Mouse (Mus musculus) intestine, embryonic 14.5 days (tissue): ENCODE measurements around the gene Mfsd2a. TPM values are rescaled to one million over a fixed set of nuclear protein-coding genes. Genes with fewer than 3 reads are reported as not detected.
A peak's percentile ranks its signal among the peaks of the same experiment; 100 is the strongest.

Experiments
- ATAC-seq: fragments of 200-750 bp; cut with Nextera tagmentation; replicated peaks from 2 replicates; pipeline ENCODE4 v1.8.0; 2017; ENCODE audit warnings: low read depth, moderate number of reproducible peaks, moderate TSS enrichment, moderate library complexity; ENCODE audit not compliant: low FRiP score, low TSS enrichment
- DNase-seq: peaks from one replicate; pipeline ENCODE4 v3.0.0-alpha.2; 2018; ENCODE audit warnings: low spot score
- H3K27ac ChIP-seq: fragments of 300-500 bp; sonication (generic); 2 replicates; pipeline ENCODE4 v1.5.1; 2014; ENCODE audit warnings: low read depth, mild to moderate bottlenecking, control low read depth
- H3K27me3 ChIP-seq: fragments of 300-500 bp; sonication (generic); replicated peaks from 2 replicates; pipeline ENCODE4 v1.6.1; 2014; ENCODE audit warnings: low read length, control low read depth; ENCODE audit not compliant: control insufficient read depth, insufficient read depth
- H3K36me3 ChIP-seq: fragments of 300-500 bp; sonication (generic); 2 replicates; pipeline ENCODE4 v1.6.1; 2014; ENCODE audit warnings: low read length, control low read depth; ENCODE audit not compliant: control insufficient read depth, insufficient read depth
- H3K4me1 ChIP-seq: fragments of 300-500 bp; sonication (generic); replicated peaks from 2 replicates; pipeline ENCODE4 v1.6.1; 2014; ENCODE audit warnings: low read length, control low read depth, mixed read lengths; ENCODE audit not compliant: control insufficient read depth, insufficient read depth
- H3K4me2 ChIP-seq: fragments of 300-500 bp; sonication (generic); 2 replicates; pipeline ENCODE4 v1.6.1; 2014; ENCODE audit warnings: low read length
- H3K4me3 ChIP-seq: fragments of 300-500 bp; sonication (generic); 2 replicates; pipeline ENCODE4 v1.5.1; 2014; ENCODE audit warnings: low read depth, low read length, control low read depth, mixed read lengths
- H3K9ac ChIP-seq: fragments of 300-500 bp; sonication (generic); 2 replicates; pipeline ENCODE4 v1.6.1; 2014; ENCODE audit warnings: mild to moderate bottlenecking, low read length
- H3K9me3 ChIP-seq: fragments of 300-500 bp; sonication (generic); 2 replicates; pipeline ENCODE4 v1.6.1; 2016; ENCODE audit warnings: low read length, control low read depth; ENCODE audit not compliant: control insufficient read depth
- WGBS: fragments of 180-500 bp; shearing (Covaris S2); extraction: QIAGEN DNeasy Blood & Tissue Kit; methylation state at CpG from one replicate; pipeline ENCODE4 v1.1.7; 2014; 5-methylcytosine and 5-hydroxymethylcytosine counted together
- polyA plus RNA-seq: library from polyadenylated mRNA; unstranded; fragments of >200 nt; fragmentation: Nextera tagmentation; extraction: Ambion mirVana; gene quantifications from 2 replicates; pipeline ENCODE4 v1.2.1, GENCODE M21; 2014

Gene Mfsd2a
- polyA plus RNA-seq, 1 experiment from 2014 or later: 2.1 TPM

DNA sequence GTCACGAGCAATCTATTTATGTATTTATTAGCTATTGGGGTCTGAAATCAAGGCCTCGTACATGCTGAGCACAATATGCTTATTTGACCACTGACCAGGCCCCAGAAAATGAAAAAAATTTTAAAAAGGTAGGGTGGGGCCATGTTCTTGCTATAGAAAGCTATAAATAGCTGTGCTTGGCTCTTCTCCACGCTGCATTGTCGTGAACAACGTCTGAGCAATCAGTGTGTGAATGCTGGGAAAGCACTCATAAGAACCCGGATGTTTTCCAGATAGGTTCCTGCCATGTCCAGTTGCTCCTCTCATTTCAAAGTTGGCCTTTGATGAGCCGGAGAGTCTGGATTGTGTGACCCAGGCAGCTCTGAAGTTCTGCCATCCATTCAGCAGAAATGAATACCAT, 46.8 kb downstream of the Mfsd2a start:
- Histone ChIP-seq H3K9ac (no peak overlapping the region), H3K27me3 (no peaks in the 10 kb centered on the region), H3K4me3 (no peak overlapping the region), H3K36me3 (no peaks in the 10 kb centered on the region), H3K4me2 (no peak overlapping the region), H3K27ac (no peak overlapping the region), H3K9me3 (no peaks in the 10 kb centered on the region), H3K4me1 (no peaks in the 10 kb centered on the region)
- 60% methylated on average over 7 of the region's 7 CpGs for WGBS
- ATAC-seq (no peak), DNase-seq (no peak)

DNA sequence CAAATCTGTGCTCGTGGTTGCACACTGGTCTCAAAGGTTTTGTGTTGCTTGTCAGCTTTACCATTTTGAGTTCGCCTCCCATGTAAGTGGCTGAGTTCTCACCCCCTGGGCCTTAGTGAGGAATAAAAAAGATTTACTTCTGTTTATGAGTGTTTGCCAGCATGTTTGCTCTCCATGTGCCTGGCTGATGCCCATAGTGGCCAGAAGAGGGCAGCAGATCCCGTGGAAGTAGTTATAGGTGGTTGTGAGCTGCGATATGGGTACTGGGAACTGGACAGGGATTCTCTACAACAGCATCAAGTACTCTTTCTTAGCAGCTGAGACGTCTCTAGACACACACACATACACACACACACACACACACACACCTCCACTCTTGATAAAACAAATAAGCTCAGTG, 48.4 kb downstream of the Mfsd2a start:
- Histone ChIP-seq H3K4me2 (no peak overlapping the region), H3K4me1 (no peaks in the 10 kb centered on the region), H3K4me3 (no peak overlapping the region), H3K27me3 (no peaks in the 10 kb centered on the region), H3K9ac (no peak overlapping the region), H3K27ac (no peak overlapping the region), H3K36me3 (no peaks in the 10 kb centered on the region), H3K9me3 (no peaks in the 10 kb centered on the region)
- DNase-seq: no peak
- WGBS: 72% methylated on average over 5 of the region's 5 CpGs
- no peak for ATAC-seq

DNA sequence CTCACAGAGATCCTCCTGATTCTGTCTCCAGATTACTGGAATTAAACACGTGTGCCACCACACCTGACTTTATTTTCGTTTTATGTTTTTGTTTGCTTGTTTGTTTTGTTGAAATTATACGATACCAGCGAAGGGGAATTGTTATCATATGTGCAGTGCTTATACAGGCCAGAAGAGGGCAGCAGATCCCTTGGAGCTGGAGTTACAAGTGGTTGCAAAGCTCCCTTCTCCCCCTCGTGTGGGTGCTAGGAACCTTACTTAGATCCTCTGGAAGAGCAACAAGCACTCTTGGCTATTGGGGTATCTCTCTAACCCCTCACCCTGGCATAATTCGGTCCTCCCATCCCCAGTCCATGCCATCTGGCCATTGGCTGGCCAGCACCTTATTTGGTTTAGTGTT, 50.4 kb downstream of the Mfsd2a start:
- no peak for DNase-seq
- Histone ChIP-seq H3K9me3 (no peaks in the 10 kb centered on the region), H3K27me3 (no peaks in the 10 kb centered on the region), H3K4me3 (no peak overlapping the region), H3K4me2 (no peak overlapping the region), H3K27ac (no peak overlapping the region), H3K4me1 (no peaks in the 10 kb centered on the region), H3K36me3 (no peaks in the 10 kb centered on the region), H3K9ac (no peak overlapping the region)
- no peak for ATAC-seq
- WGBS: 43% methylated on average over 6 of the region's 6 CpGs

DNA sequence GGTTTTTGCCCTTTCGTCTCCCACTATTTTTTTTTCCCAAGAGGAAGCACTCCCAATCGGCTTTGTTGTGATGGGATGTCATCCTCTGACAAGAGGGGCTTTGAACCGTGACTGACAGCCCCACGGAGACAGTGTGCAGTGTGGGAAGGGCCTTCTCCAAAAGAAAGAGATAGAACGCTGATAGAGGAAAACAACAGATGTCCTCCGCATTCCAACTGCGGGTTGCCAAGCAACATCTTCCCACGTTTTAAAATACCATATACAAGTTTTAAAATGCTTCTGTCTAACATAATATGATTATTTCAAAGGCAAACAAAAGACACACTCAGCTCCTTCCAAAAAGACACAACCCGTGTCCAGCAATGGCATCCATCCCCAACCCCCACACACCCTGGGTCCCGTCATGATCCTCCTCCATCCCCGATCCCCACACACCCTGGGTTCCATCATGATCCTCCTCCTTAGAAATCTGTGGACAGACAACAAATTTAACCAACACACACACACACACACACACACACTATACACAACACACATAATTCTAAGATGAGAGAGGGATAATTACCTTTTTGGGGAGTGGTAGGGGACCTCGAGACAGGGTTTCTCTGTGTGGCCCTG, 51.3 kb downstream of the Mfsd2a start:
- H3K4me2 ChIP-seq: no peak overlapping the region

DNA sequence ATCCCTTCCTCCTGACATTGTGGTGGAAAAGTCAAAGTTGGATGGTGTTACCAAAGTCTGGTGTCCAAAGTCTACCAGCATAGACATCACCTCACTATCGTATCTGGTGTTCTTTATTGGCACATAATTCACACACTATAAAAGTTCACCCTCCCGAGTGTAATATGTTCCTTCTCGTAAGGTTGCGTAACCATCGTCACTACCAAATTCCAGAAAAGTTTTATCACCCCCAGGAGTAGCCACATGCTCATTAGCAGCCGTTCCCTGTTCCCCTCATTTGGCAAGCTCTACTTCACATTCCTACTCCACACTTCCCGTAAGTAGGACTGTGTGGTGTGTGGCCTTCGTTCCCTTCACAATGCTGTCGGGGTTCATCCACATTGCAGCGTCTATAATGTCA, 55.6 kb downstream of the Mfsd2a start:
- no peak overlapping the region for H3K9ac ChIP-seq
- 80% methylated on average over 10 of the region's 10 CpGs for WGBS

More for the DNA sequence above, 51.3 kb downstream of the Mfsd2a start:
- H3K9me3 ChIP-seq: no peaks in the 10 kb centered on the region
- H3K9ac ChIP-seq: no peak overlapping the region
- DNase-seq (no peak), ATAC-seq (no peak)
- 54% methylated on average over 12 of the region's 12 CpGs for WGBS
- no peaks in the 10 kb centered on the region for H3K36me3 ChIP-seq
- H3K4me3 ChIP-seq: no peak overlapping the region
- no peaks in the 10 kb centered on the region for H3K4me1 ChIP-seq
- no peaks in the 10 kb centered on the region for H3K27me3 ChIP-seq
- H3K27ac ChIP-seq: no peak overlapping the region

DNA sequence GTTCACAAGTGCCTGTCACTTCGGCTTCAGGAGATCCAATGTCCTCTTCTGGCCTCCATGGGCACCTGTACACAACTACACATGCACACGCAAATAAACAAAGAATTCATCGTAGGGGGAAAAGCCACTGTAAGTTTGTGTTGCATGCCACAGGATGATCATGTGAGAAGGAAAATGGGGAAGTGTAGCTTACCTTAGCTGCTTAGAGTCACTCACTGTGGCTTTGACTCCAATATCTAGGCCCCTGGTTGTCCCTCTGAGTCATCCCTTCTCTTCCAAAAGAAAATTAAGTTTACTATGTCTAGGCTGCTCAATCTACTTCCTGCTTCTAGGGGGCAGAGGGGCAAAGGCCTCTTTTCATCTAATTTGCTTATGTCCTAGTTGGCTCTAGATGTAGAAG, 57.3 kb downstream of the Mfsd2a start:
- Histone ChIP-seq H3K4me3 (no peak overlapping the region), H3K9ac (no peak overlapping the region), H3K9me3 (no peaks in the 10 kb centered on the region), H3K4me2 (no peak overlapping the region), H3K36me3 (no peaks in the 10 kb centered on the region), H3K27ac (no peak overlapping the region), H3K27me3 (no peaks in the 10 kb centered on the region), H3K4me1 (no peaks in the 10 kb centered on the region)
- ATAC-seq: no peak
- WGBS: 90% methylated on average over 3 of the region's 3 CpGs
- no peak for DNase-seq

More for the DNA sequence above, 55.6 kb downstream of the Mfsd2a start:
- H3K4me1 ChIP-seq: no peaks in the 10 kb centered on the region
- H3K4me3 ChIP-seq: no peak overlapping the region
- no peaks in the 10 kb centered on the region for H3K27me3 ChIP-seq
- DNase-seq (no peak), ATAC-seq (no peak)
- H3K4me2 ChIP-seq: no peak overlapping the region
- H3K36me3 ChIP-seq: no peaks in the 10 kb centered on the region
- H3K27ac ChIP-seq: no peak overlapping the region
- no peaks in the 10 kb centered on the region for H3K9me3 ChIP-seq

DNA sequence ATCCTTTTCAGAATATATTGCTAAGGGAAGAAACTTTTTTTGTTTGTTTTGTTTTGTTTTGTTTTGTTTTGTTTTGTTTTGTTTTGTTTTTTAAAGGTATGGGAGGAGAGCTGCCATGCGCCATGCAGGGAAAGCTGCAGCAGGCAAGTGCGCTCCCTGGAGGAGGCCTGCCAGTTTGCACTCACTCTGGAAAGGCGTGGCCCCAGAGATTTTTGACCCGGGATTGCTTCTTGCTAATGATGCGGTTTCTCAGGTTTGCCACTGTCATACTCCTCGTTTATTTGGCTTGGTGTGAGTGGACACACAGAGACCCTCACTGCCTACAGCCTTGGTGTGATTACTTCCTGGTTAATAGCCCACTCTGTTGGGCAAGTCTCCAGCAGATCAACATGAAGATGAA, 58.8 kb downstream of the Mfsd2a start:
- 24% methylated on average over 6 of the region's 6 CpGs for WGBS

DNA sequence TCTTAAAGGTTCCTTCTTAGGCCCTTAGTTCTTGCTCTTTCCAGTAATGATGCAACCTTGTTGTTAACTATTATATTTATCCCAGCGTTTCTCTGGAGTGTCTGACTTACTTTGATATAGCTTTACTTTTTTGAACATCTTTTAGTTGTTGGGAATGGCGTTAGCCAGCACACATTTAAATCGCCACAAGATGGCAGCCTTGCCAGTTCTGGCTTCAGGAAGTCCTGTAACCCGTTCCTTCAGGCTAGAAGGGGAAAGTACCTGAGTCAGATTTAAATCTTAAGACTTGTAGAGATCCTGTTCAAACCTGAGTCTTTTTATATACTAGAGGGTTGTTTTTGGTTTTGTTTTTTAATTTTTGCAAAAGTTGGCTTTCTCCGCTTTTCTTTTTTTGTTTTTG, 62.7 kb downstream of the Mfsd2a start:
- H3K9ac ChIP-seq: no peak overlapping the region
- no peak overlapping the region for H3K4me2 ChIP-seq
- no peaks in the 10 kb centered on the region for H3K36me3 ChIP-seq
- WGBS: 15% methylated on average over 5 of the region's 5 CpGs
- DNase-seq (peak; percentile 62), ATAC-seq (peak; percentile 75; the same call in 1 of the 2 replicates)
- H3K27ac ChIP-seq: no peak overlapping the region
- no peaks in the 10 kb centered on the region for H3K27me3 ChIP-seq
- no peaks in the 10 kb centered on the region for H3K4me1 ChIP-seq
- no peaks in the 10 kb centered on the region for H3K9me3 ChIP-seq
- no peak overlapping the region for H3K4me3 ChIP-seq

More for the DNA sequence above, 58.8 kb downstream of the Mfsd2a start:
- ATAC-seq (no peak), DNase-seq (no peak)
- H3K27me3 ChIP-seq: no peaks in the 10 kb centered on the region
- no peak overlapping the region for H3K9ac ChIP-seq
- H3K4me2 ChIP-seq: no peak overlapping the region
- H3K4me1 ChIP-seq: no peaks in the 10 kb centered on the region
- H3K27ac ChIP-seq: no peak overlapping the region
- no peak overlapping the region for H3K4me3 ChIP-seq
- no peaks in the 10 kb centered on the region for H3K9me3 ChIP-seq
- no peaks in the 10 kb centered on the region for H3K36me3 ChIP-seq

DNA sequence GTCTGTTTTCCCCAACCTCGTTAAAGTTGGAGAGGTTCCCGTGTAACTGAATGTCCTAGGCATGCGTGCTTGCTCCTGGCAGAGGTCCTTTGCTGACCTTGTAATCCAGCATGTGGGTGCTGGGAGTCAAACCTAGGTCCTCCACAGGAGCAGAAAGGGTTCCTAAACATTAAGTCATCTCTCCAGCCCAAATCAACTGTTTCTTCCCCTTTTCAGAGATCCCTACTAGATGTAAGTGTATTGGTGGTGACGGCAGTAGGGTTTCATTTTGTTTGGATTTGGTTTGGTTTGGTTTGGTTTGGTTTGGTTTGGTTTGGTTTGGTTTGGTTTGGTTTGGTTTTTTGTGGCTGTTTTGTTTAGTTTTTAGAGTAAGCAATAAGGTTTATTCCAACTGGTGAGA, 63.2 kb downstream of the Mfsd2a start:
- Histone ChIP-seq H3K9me3 (no peaks in the 10 kb centered on the region), H3K9ac (no peak overlapping the region), H3K4me2 (no peak overlapping the region), H3K4me3 (no peak overlapping the region), H3K36me3 (no peaks in the 10 kb centered on the region), H3K27me3 (no peaks in the 10 kb centered on the region), H3K27ac (no peak overlapping the region), H3K4me1 (no peaks in the 10 kb centered on the region)
- DNase-seq (no peak), ATAC-seq (no peak)
- WGBS: 80% methylated on average over 4 of the region's 4 CpGs
